Mouse (Mus musculus): Measurements from ENCODE around the gene Hoxd9.

- no peak for TF ChIP-seq EP300 (IDR thresholded peaks at IDR 0.05)
- TF ChIP-seq CTCF (IDR thresholded peaks at IDR 0.05) = no peak
Observed at GRCm38 (mm10) chr2:74679980-74680379, 17.5 kb upstream of the Hoxd9 start.

All from lung, postnatal 0 days (tissue).